Mouse (Mus musculus): ENCODE results near the gene Gatad2b.

Gene Gatad2b

GRCm38 (mm10) chr3:90381727-90382126 is 88.7 kb downstream of the Gatad2b start:
- peak in 1 of 2 experiments; percentile 38 for DNase-seq (ENCODE audit: low spot score in 2 of 2)

- no peak for DNase-seq (ENCODE audit: low spot score in 2 of 2)
Measured at GRCm38 (mm10) chr3:90383690-90384089, 90.7 kb downstream of the Gatad2b start.

GRCm38 (mm10) chr3:90384851-90385375 is 91.9 kb downstream of the Gatad2b start:
- DNase-seq (ENCODE audit: low spot score in 2 of 2), result no peak

GRCm38 (mm10) chr3:90386817-90387216 is 93.8 kb downstream of the Gatad2b start:
- DNase-seq (ENCODE audit: low spot score in 2 of 2), result no peak

- DNase-seq (ENCODE audit: low spot score in 2 of 2), result no peak
Measured at GRCm38 (mm10) chr3:90387483-90387882, 94.5 kb downstream of the Gatad2b start.

- DNase-seq (ENCODE audit: low spot score in 2 of 2), result no peak
Measured at GRCm38 (mm10) chr3:90388192-90388591, 95.2 kb downstream of the Gatad2b start.

- DNase-seq (ENCODE audit: low spot score in 2 of 2), result peak; percentile 59 to 65
Measured at GRCm38 (mm10) chr3:90388726-90389510, 95.9 kb downstream of the Gatad2b start.

GRCm38 (mm10) chr3:90389511-90390490 is 96.8 kb downstream of the Gatad2b start, which contains the start of gene Slc27a3:
Gene Slc27a3, minus strand, starts transcription at chr3:90389938.
- peak in 1 of 2 experiments; percentile 55 for DNase-seq (ENCODE audit: low spot score in 2 of 2)

GRCm38 (mm10) chr3:90391004-90391403 is 98.0 kb downstream of the Gatad2b start:
- DNase-seq (ENCODE audit: low spot score in 2 of 2), result no peak

- no peak for DNase-seq (ENCODE audit: low spot score in 2 of 2)
Measured at GRCm38 (mm10) chr3:90391941-90392340, 99.0 kb downstream of the Gatad2b start.

- DNase-seq (ENCODE audit: low spot score in 2 of 2), result peak in 1 of 2 experiments; percentile 38
Measured at GRCm38 (mm10) chr3:90392661-90393060, 99.7 kb downstream of the Gatad2b start.

GRCm38 (mm10) chr3:90395629-90396028 is 102.7 kb downstream of the Gatad2b start:
- DNase-seq (ENCODE audit: low spot score in 2 of 2), result no peak

GRCm38 (mm10) chr3:90400993-90401392 is 108.0 kb downstream of the Gatad2b start:
- no peak for DNase-seq (ENCODE audit: low spot score in 2 of 2)

GRCm38 (mm10) chr3:90404121-90404520 is 111.1 kb downstream of the Gatad2b start:
- no peak for DNase-seq (ENCODE audit: low spot score in 2 of 2)

- no peak for DNase-seq (ENCODE audit: low spot score in 2 of 2)
Measured at GRCm38 (mm10) chr3:90404609-90405008, 111.6 kb downstream of the Gatad2b start.

- no peak for DNase-seq (ENCODE audit: low spot score in 2 of 2)
Measured at GRCm38 (mm10) chr3:90406414-90406813, 113.4 kb downstream of the Gatad2b start.

GRCm38 (mm10) chr3:90408721-90409120 is 115.7 kb downstream of the Gatad2b start:
- DNase-seq (ENCODE audit: low spot score in 2 of 2), result no peak

GRCm38 (mm10) chr3:90412312-90413010 is 119.5 kb downstream of the Gatad2b start:
- DNase-seq (ENCODE audit: low spot score in 2 of 2), result peak; percentile 62 to 80

- DNase-seq (ENCODE audit: low spot score in 2 of 2), result no peak
Measured at GRCm38 (mm10) chr3:90413011-90413396, 120.0 kb downstream of the Gatad2b start.
